Mouse (Mus musculus) MEL (cell line): ENCODE data around the gene Card14. TPM values are rescaled to one million over a fixed set of nuclear protein-coding genes. Genes with fewer than 3 reads are reported as not detected.

ENCODE experiments used
- DNase-seq: peaks from one replicate; pipeline ENCODE4 v3.0.0; 2011; ENCODE audit warnings: low read depth, low spot score
- H3K27ac ChIP-seq: 2 replicates; pipeline ENCODE4 v1.5.1; 2012; ENCODE audit warnings: low read depth, mild to moderate bottlenecking, control low read depth, low read length, moderate library complexity; ENCODE audit not compliant: control insufficient read depth
- H3K27me3 ChIP-seq, 2 experiments: fragments of 150-350 bp in 1 of 2; sonication (generic) in 1 of 2; 2 replicates each; pipeline ENCODE4 v1.6.1; 2012; ENCODE audit warnings: low read length in 2 of 2, mild to moderate bottlenecking in 2 of 2, improper control_type of control experiment in 1 of 2, moderate library complexity in 1 of 2; ENCODE audit not compliant: insufficient read depth in 2 of 2, control insufficient read depth in 1 of 2
- H3K36me3 ChIP-seq, 2 experiments: 2 replicates each; pipeline ENCODE4 v1.6.1; 2012 to 2014; ENCODE audit warnings: low read length in 2 of 2, improper control_type of control experiment in 1 of 2, inconsistent platforms in 1 of 2, mild to moderate bottlenecking in 1 of 2; ENCODE audit not compliant: insufficient read depth in 2 of 2, control insufficient read depth in 1 of 2
- H3K4me1 ChIP-seq, 2 experiments: fragments of 150-350 bp in 1 of 2; sonication (generic) in 1 of 2; 2 replicates each; pipeline ENCODE4 v1.6.1; 2012; ENCODE audit warnings: low read length in 2 of 2, improper control_type of control experiment in 1 of 2, mild to moderate bottlenecking in 1 of 2; ENCODE audit not compliant: insufficient read depth in 2 of 2, control insufficient read depth in 1 of 2
- H3K4me3 ChIP-seq, 2 experiments: fragments of 150-350 bp in 1 of 2; sonication (generic) in 1 of 2; 2 replicates each; pipeline ENCODE4 v1.5.1; 2012; ENCODE audit warnings: low read depth in 2 of 2, low read length in 2 of 2, mild to moderate bottlenecking in 2 of 2, moderate library complexity in 2 of 2, control low read depth in 1 of 2, improper control_type of control experiment in 1 of 2; ENCODE audit not compliant: control insufficient read depth in 1 of 2, insufficient read depth in 1 of 2
- H3K79me2 ChIP-seq: 2 replicates; pipeline ENCODE4 v1.6.1; 2012; ENCODE audit warnings: mild to moderate bottlenecking, low read length, moderate library complexity; ENCODE audit not compliant: control insufficient read depth, poor library complexity, insufficient read depth
- H3K9ac ChIP-seq: 2 replicates; pipeline ENCODE4 v1.6.1; 2012; ENCODE audit warnings: low read depth, mild to moderate bottlenecking, control low read depth, low read length, moderate library complexity; ENCODE audit not compliant: control insufficient read depth, poor library complexity, severe bottlenecking
- H3K9me3 ChIP-seq: fragments of 150-350 bp; sonication (generic); replicated peaks from 2 replicates; pipeline ENCODE4 v1.6.1; 2012; ENCODE audit warnings: mild to moderate bottlenecking, low read length, improper control_type of control experiment, moderate library complexity; ENCODE audit not compliant: insufficient read depth
- BHLHE40 ChIP-seq: IDR thresholded peaks from 2 replicates; pipeline ENCODE4 v1.6.1; 2012; ENCODE audit warnings: low read depth, mild to moderate bottlenecking, inconsistent platforms, low read length, improper control_type of control experiment, borderline replicate concordance
- CHD2 ChIP-seq: IDR thresholded peaks from 2 replicates; pipeline ENCODE4 v1.6.1; 2011; ENCODE audit warnings: low read length, improper control_type of control experiment
- CTCF ChIP-seq, 3 experiments: IDR thresholded peaks in 2 of 3; conservative IDR thresholded peaks in 1 of 3; 2 replicates each; pipeline ENCODE4 v1.5.1; 2011 to 2012; ENCODE audit warnings: low read length in 3 of 3, low read depth in 2 of 3, mild to moderate bottlenecking in 2 of 3, improper control_type of control experiment in 1 of 3, inconsistent platforms in 1 of 3, mixed read lengths in 1 of 3, moderate library complexity in 1 of 3; ENCODE audit not compliant: control insufficient read depth in 1 of 3, insufficient read depth in 1 of 3, poor library complexity in 1 of 3, severe bottlenecking in 1 of 3
- E2F4 ChIP-seq: IDR thresholded peaks from 2 replicates; pipeline ENCODE4 v1.6.1; 2011; ENCODE audit warnings: low read depth, low read length, improper control_type of control experiment, borderline replicate concordance
- EP300 ChIP-seq, 2 experiments: IDR thresholded peaks; 2 replicates each; pipeline ENCODE4 v1.6.1; 2011; ENCODE audit warnings: improper control_type of control experiment in 2 of 2, low read length in 2 of 2, low read depth in 1 of 2, mild to moderate bottlenecking in 1 of 2
- ETS1 ChIP-seq: IDR thresholded peaks from 2 replicates; pipeline ENCODE4 v1.6.1; 2012; ENCODE audit warnings: low read depth, mild to moderate bottlenecking, inconsistent platforms, low read length, improper control_type of control experiment, moderate library complexity
- GATA1 ChIP-seq: IDR thresholded peaks from 2 replicates; pipeline ENCODE4 v1.6.1; 2011; ENCODE audit warnings: low read depth, low read length, improper control_type of control experiment
- HCFC1 ChIP-seq: IDR thresholded peaks from 2 replicates; pipeline ENCODE4 v1.6.1; 2012; ENCODE audit warnings: low read depth, mild to moderate bottlenecking, inconsistent platforms, low read length, improper control_type of control experiment, moderate library complexity
- JUND ChIP-seq: IDR thresholded peaks from 2 replicates; pipeline ENCODE4 v1.6.1; 2011; ENCODE audit warnings: low read depth, mild to moderate bottlenecking, improper control_type of control experiment, low read length
- KAT2A ChIP-seq: conservative IDR thresholded peaks from 2 replicates; pipeline ENCODE4 v1.6.1; 2012; ENCODE audit warnings: low read depth, low read length, improper control_type of control experiment, inconsistent platforms
- MAX ChIP-seq: IDR thresholded peaks from 2 replicates; pipeline ENCODE4 v1.6.1; 2011; ENCODE audit warnings: low read length, improper control_type of control experiment
- MAZ ChIP-seq: IDR thresholded peaks from 2 replicates; pipeline ENCODE4 v1.6.1; 2012; ENCODE audit warnings: low read depth, mild to moderate bottlenecking, inconsistent platforms, low read length, improper control_type of control experiment
- MEF2A ChIP-seq: IDR thresholded peaks from 2 replicates; pipeline ENCODE4 v1.6.1; 2014; ENCODE audit warnings: low read depth, mild to moderate bottlenecking, inconsistent platforms, low read length, improper control_type of control experiment; ENCODE audit not compliant: poor library complexity, insufficient replicate concordance, severe bottlenecking; ENCODE audit errors: extremely low read depth
- MYC ChIP-seq: IDR thresholded peaks from 2 replicates; pipeline ENCODE4 v1.6.1; 2011; ENCODE audit warnings: low read depth, mild to moderate bottlenecking, low read length, improper control_type of control experiment, moderate library complexity
- NELFE ChIP-seq: IDR thresholded peaks from 2 replicates; pipeline ENCODE4 v1.6.1; 2011; ENCODE audit warnings: low read depth, low read length, improper control_type of control experiment
- POLR2A ChIP-seq, 2 experiments: IDR thresholded peaks; 2 replicates each; pipeline ENCODE4 v1.6.1; 2011 to 2012; ENCODE audit warnings: low read length in 2 of 2, mild to moderate bottlenecking in 2 of 2, control low read depth in 1 of 2, improper control_type of control experiment in 1 of 2, low read depth in 1 of 2, moderate library complexity in 1 of 2; ENCODE audit not compliant: control insufficient read depth in 1 of 2, insufficient read depth in 1 of 2, poor library complexity in 1 of 2
- POLR2AphosphoS5 ChIP-seq: IDR thresholded peaks from 2 replicates; pipeline ENCODE4 v1.6.1; 2012; ENCODE audit warnings: low read depth, borderline replicate concordance, mild to moderate bottlenecking, inconsistent platforms, low read length, moderate library complexity, mixed read lengths
- RAD21 ChIP-seq: IDR thresholded peaks from 2 replicates; pipeline ENCODE4 v1.6.1; 2011; ENCODE audit warnings: mild to moderate bottlenecking, low read depth, low read length, improper control_type of control experiment
- RCOR1 ChIP-seq: IDR thresholded peaks from 2 replicates; pipeline ENCODE4 v1.6.1; 2012; ENCODE audit warnings: low read depth, mild to moderate bottlenecking, inconsistent platforms, low read length, improper control_type of control experiment
- SIN3A ChIP-seq: IDR thresholded peaks from 2 replicates; pipeline ENCODE4 v1.6.1; 2012; ENCODE audit warnings: low read length, improper control_type of control experiment, inconsistent platforms
- TAL1 ChIP-seq: IDR thresholded peaks from 2 replicates; pipeline ENCODE4 v1.6.1; 2012; ENCODE audit warnings: mild to moderate bottlenecking, inconsistent platforms, low read length, moderate library complexity, mixed read lengths
- TCF12 ChIP-seq: IDR thresholded peaks from 2 replicates; pipeline ENCODE4 v1.6.1; 2014; ENCODE audit warnings: low read depth, mild to moderate bottlenecking, inconsistent platforms, low read length, improper control_type of control experiment, moderate library complexity
- UBTF ChIP-seq: IDR thresholded peaks from 2 replicates; pipeline ENCODE4 v1.6.1; 2012; ENCODE audit warnings: low read depth, mild to moderate bottlenecking, inconsistent platforms, low read length, improper control_type of control experiment, moderate library complexity, borderline replicate concordance; ENCODE audit not compliant: insufficient read depth
- USF2 ChIP-seq, 2 experiments: IDR thresholded peaks; 2 replicates each; pipeline ENCODE4 v1.6.1; 2011 to 2012; ENCODE audit warnings: improper control_type of control experiment in 2 of 2, low read length in 2 of 2, borderline replicate concordance in 1 of 2, inconsistent platforms in 1 of 2, low read depth in 1 of 2, mild to moderate bottlenecking in 1 of 2; ENCODE audit not compliant: insufficient read depth in 1 of 2
- ZKSCAN1 ChIP-seq: IDR thresholded peaks from 2 replicates; pipeline ENCODE4 v1.6.1; 2012; ENCODE audit warnings: low read depth, mild to moderate bottlenecking, inconsistent platforms, low read length, improper control_type of control experiment, moderate library complexity
- ZNF384 ChIP-seq: IDR thresholded peaks from 2 replicates; pipeline ENCODE4 v1.6.1; 2012; ENCODE audit warnings: low read depth, mild to moderate bottlenecking, inconsistent platforms, low read length, improper control_type of control experiment
- polyA plus RNA-seq, 2 experiments: library from polyadenylated mRNA; stranded (reverse) in 1 of 2; unstranded in 1 of 2; fragments of >175 nt in 1 of 2; fragments of >200 nt in 1 of 2; gene quantifications; 2 replicates each; pipeline versions ENCODE4 v1.2.1 to v1.2.4; 2012; ENCODE audit warnings: low replicate concordance in 2 of 2, low read depth in 1 of 2; ENCODE audit not compliant: insufficient read length in 2 of 2, insufficient read depth in 1 of 2, missing spikeins in 1 of 2
- total RNA-seq: library from RNA; depleted of rRNA; stranded (reverse); fragments of 300-350 nt; gene quantifications from 2 replicates; pipeline ENCODE4 v1.2.3, GENCODE M21; 2012

Gene Card14
- total and polyA plus RNA-seq, 3 experiments, result not detected

- H3K36me3 ChIP-seq, result no peaks in the 10 kb centered on the region; a peak in 1 of 4 replicates
- no peaks in the 10 kb centered on the region for H3K9me3 ChIP-seq
- no peak overlapping the region for H3K27ac ChIP-seq
- H3K9ac ChIP-seq, result no peak overlapping the region
- no peaks in the 10 kb centered on the region for H3K79me2 ChIP-seq
- peaks cover 2 to 16% of the 10 kb centered on the region in 2 experiments; a peak in 2 of 4 replicates for H3K4me1 ChIP-seq
- no peaks in the 10 kb centered on the region; a peak in 1 of 4 replicates for H3K27me3 ChIP-seq
- TF ChIP-seq JUND, result no peak
- no peak for TF ChIP-seq HCFC1
- TF ChIP-seq MAX, result no peak
- TF ChIP-seq BHLHE40, result no peak
- TF ChIP-seq POLR2A (IDR thresholded peaks at IDR 0.05; ENCODE audit: control insufficient read depth in 1 of 2, insufficient read depth in 1 of 2, low read depth in 1 of 2, low read length in 2 of 2, poor library complexity in 1 of 2), result no peak
- no peak for TF ChIP-seq NELFE
- TF ChIP-seq EP300 (IDR thresholded peaks at IDR 0.05; ENCODE audit: low read depth in 1 of 2, low read length in 2 of 2), result peak; percentile 77 to 85
- no peak for TF ChIP-seq E2F4
- no peak for TF ChIP-seq SIN3A
- no peak for TF ChIP-seq CHD2
- TF ChIP-seq POLR2AphosphoS5, result no peak
- no peak for TF ChIP-seq UBTF
- no peak for TF ChIP-seq RCOR1
- no peak for TF ChIP-seq ZKSCAN1
- no peak for TF ChIP-seq MAZ
- TF ChIP-seq GATA1, result peak; percentile 78
- TF ChIP-seq ZNF384, result no peak
- peak; percentile 76 for TF ChIP-seq TCF12
- TF ChIP-seq KAT2A, result no peak
- no peak for TF ChIP-seq MEF2A
- peak; percentile 71 for TF ChIP-seq TAL1
- no peak for TF ChIP-seq RAD21
- no peak for TF ChIP-seq CTCF (IDR thresholded peaks at IDR 0.05 in 2 of 3, conservative IDR thresholded peaks at IDR 0.05 in 1 of 3; ENCODE audit: control insufficient read depth in 1 of 3, insufficient read depth in 1 of 3, low read depth in 2 of 3, low read length in 3 of 3, poor library complexity in 1 of 3, severe bottlenecking in 1 of 3)
- no peak for TF ChIP-seq MYC
- no peak for TF ChIP-seq USF2 (IDR thresholded peaks at IDR 0.05; ENCODE audit: borderline replicate concordance in 1 of 2, insufficient read depth in 1 of 2, low read depth in 1 of 2, low read length in 2 of 2)
- TF ChIP-seq ETS1, result peak; percentile 78; the same call in 1 of the 2 replicates
- TF ChIP-seq, all 39 proteins: peak for 5
- no peak overlapping the region for H3K4me3 ChIP-seq
- peak; percentile 77 for DNase-seq
These were observed 39.6 kb downstream of the Card14 start for GRCm38 (mm10) chr11:119347125-119347524.
